Mouse (Mus musculus): ENCODE measurements around the gene Naaladl1.

GRCm38 (mm10) chr19:6136397-6136796, 30.8 kb downstream of the Naaladl1 start:
- no peak for TF ChIP-seq CTCF (IDR thresholded peaks at IDR 0.05; ENCODE audit: low read depth)
- TF ChIP-seq EP300 (IDR thresholded peaks at IDR 0.05; ENCODE audit: low read depth) = no peak
